Mouse (Mus musculus) gastrocnemius, postnatal 36 days (tissue): ENCODE measurements around the gene Sept4. TPM values are rescaled to one million over a fixed set of nuclear protein-coding genes. Genes with fewer than 3 reads are reported as not detected.

ENCODE experiments used
- DNase-seq, 2 experiments: peaks; one replicate each; pipeline ENCODE4 v3.0.0; 2022
- intact Hi-C: fragments of 180-260 bp; cut with DNase I; formaldehyde crosslinking; loops from one replicate; pipeline ENCODE4 v1.15.1; 2025
- total RNA-seq, 2 experiments: library from RNA; stranded (reverse); gene quantifications; 2 replicates each; pipeline ENCODE4 v1.2.3; 2021

The Sept4 gene
- total RNA-seq, 2 experiments from 2014 or later: 11.3 to 11.9 TPM

DNA sequence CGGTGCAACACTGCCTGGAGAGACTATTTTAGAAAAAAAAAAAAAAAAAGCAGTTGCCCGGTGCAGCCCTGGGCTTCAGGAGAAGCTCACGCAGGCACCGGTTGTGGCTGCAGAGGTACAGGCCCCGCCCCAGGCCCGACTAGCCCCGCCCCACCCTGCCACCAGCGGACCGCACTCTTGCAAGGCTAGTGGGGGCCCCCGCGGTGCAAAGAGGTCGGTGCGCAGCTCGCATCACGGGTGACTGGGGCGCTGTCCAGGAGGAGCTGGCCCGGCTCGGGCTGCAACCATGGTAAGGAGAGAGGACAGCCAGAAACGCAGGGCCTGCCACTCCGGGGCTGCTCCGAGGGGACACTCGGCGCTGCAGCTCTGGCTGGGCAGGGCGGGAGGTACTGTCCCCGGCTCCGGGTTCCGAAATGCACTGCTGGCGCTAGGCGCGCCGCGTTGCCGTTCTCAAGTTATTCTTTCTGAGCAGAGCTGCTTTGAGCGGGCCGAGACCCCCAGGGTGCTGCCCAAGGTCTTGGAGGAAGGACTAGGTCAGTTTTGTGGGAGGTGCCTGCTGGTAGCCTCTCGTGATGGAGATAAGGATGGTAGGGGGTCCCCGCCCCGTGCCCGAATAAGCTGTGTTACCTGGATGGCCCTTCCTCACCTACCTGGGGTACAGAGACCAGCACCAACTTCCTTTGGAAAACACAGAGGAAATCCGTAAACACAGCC, 9.7 kb downstream of the Sept4 start:
- intact Hi-C loops: no loop called here
- DNase-seq: peak; percentile 44 to 60

DNA sequence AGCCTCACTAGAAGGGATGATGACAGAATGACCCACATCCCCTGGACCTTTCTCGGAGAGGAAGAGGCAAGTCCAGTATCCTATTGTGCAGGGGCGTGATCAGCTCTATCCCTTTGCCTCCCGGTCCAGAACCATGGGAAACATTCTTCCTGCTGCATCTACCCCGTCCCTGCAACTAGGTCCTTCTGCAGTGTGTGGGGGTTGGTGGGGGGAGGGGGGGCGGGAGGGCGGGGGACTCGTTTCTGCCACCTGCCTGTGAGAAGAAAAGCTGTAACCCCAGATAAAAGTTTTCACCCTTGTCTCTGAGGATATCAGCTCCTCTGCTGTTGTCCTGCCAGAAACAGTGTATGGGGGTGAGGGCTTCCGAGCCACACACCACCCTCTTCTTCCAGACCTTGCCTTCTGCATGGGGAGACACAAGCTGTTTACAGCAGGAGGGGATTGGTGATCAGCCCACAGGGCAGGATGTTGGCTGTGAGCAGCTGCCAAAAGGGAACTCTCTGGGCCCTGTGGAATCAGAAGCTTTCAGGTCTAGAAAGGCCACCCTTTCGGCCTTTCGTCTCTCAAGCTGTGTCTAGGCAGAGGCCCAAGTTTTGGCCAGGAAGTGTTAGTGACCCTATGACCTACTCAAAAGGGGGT, 10.4 kb downstream of the Sept4 start:
- DNase-seq: no peak
- intact Hi-C loops: no loop called here

DNA sequence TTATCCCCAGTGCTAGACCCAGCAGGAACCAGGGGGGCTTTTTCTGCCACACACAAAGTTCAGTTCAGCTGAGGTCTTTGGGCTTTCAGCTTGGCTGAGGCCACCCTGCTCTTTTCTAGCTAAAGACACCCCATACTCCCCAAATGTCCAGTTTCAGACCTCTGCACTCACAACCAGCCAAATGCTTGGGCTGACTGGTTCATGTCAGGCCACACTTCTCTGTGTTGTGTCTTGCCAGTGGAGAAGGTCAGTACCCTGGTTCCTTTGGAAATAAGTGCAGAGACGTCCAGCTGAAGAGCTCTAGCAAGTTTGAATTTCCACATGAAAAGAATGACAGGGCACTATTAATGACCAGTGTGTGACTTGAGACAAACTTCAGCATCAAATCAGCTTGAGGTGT, 11.0 kb downstream of the Sept4 start:
- DNase-seq: no peak
- intact Hi-C loops: no loop called here

DNA sequence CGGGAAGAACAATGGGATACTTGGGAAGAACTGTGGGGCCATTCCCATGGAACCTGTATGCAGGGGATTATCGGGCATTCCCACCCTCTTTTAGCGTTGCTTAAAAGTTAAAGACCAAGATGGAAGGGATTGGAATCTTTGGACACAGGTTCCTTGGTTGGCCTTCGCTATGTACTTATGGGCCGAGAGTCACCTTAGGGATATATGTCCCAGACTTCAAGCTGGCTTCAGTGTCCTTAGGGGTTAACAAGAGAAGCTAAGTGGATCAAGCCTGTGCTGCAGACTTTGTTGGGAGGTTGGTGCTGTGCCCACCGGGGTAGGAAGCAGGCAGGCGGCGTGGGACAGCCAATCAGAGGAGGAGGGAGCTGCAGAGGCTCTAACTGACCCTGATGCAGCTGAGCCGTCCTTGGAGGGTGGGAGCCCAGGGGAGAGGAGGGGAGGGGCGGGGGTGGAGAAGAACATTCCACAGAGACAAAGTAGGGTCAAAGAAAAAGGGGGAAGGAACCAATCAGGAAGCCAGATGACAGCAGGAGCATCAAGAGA, 11.9 kb downstream of the Sept4 start:
- intact Hi-C loops: no loop called here
- DNase-seq: no peak

DNA sequence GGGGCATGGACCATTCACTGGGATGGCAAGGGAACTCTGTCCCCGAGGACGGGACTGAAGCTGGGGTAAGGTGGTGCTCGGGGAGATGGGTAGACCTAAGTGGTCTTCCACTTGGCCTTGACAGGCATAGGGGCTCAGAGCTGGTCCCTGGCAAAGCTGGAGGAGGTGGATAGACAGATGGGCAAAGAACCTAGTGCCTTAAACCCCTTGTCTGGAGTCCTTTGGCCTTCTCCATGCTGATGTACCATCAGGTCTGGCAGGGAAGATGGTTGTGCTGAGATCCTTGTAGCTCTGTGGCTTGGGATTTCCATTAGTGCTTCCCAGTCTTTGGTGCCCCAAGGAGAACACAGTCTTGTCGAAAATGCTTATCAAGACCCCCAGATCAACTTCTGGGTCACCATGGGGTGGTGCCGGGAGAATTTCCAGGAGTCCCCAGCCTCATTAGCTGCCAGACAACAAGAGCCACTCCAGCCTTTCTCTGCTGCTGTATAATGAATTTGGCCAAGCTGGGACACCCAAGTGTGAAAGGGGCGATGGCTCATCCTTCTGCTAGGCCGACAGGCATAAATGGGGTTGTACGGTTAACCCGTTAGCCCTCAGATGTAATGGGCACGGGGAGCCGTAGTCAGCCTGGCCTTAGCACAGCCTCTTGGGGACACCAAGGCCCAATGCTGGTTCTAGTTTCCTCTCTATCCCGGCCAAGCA, 12.6 kb downstream of the Sept4 start:
- no peak for DNase-seq
- intact Hi-C loops: no loop called here

DNA sequence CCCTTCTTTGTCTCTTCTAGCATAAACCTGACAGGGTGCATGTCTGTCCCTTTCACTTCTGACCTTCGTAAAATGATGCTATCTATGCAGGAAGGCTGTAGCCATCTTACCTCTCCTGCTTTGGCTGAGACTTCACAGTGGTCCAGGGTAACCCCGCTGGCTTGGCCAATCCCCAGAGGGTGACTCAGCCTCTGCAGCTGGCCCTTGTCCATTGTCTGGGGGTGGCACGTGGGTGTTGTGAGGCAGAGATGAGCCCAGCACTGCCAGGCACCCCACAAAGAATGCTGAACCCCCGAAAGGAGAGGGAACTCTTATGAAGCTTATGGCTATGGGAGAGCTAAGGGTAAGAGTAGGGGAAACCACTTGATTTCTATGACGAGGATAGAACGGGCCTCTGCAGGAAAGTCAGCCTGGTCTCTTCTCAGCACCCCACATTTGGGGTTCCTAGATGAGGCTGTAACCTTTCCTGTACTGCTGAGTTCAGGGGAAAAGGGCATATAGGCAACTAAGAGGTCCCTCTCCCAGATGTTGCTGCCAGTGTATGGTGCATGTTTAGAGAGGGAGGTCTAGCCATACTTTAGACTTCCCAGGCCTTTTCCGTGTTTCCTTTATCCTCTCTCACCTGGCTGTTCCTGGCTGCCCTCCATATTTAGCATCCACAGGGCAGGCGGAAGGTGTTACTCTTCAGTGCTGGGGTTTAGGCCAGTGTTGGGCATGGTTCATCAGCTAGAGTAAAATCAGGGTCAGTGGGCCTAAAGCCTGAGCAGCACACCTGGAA, 13.4 kb downstream of the Sept4 start:
- no peak for DNase-seq
- intact Hi-C loops: no loop called here

DNA sequence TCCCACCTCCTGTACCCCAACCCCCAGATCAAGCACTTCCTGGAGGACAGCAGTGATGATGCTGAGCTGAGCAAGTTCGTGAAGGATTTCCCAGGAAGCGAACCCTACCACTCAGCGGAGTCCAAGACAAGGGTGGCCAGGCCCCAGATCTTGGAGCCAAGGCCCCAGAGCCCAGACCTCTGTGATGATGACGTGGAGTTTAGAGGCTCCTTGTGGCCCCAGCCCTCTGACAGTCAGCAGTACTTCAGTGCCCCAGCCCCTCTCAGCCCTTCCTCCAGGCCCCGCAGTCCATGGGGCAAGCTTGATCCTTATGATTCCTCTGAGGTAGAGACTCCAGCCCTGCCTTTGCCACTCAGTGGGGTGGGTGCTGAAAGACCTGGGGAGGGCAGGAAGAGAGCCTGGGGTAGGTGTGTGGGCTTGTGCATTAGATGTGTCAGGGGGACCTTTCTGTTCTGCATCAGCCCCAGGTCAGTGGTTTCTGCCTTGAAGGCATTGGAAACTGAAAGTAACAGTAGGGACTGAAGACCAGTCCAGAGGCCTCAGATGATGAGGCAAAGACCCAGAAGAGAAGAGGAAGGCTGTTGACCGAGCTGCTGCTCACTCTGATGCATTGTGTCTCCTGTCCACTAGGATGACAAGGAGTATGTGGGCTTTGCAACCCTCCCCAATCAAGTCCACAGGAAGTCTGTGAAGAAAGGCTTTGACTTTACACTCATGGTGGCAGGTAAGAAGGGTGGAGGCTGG, 14.8 kb downstream of the Sept4 start:
- DNase-seq: no peak
- intact Hi-C loops: no loop called here

DNA sequence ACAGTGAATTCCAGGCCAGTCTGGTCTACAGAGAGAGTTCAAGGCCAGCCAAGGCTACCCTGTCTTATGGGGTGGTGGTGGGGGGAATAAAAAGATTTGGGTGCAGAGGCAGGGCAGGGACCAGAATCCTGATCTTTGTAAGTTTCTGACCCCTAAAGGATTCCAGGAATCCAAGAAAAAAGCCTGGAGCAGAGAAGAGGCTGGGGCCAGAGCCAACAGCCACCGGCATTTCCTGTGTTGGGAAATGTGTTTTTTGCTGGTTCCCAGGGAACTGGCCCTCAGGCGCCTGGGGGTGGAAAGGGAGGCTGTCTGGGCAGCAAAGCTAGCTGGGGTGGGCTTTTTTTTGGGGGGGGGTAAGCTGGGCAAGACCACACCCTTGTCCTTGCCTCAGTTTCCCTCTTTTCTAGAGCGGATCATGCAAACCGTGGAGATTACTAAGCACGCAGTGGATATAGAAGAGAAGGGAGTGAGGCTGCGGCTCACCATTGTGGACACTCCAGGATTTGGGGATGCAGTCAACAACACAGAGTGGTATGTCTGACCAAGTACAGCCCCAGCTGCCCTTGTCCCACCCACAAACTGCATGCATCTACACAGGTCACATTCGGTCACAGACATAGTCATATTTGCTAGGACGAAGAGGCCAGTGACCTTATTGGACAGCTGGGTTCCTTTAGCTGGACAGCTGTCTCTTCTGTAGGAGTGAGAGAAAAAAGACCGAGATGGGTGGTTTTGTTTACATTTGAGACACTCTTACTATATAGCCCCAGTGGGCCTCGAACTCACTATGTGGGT, 16.2 kb downstream of the Sept4 start:
- intact Hi-C loops: no loop called here
- DNase-seq: peak in 1 of 2 experiments; percentile 50

DNA sequence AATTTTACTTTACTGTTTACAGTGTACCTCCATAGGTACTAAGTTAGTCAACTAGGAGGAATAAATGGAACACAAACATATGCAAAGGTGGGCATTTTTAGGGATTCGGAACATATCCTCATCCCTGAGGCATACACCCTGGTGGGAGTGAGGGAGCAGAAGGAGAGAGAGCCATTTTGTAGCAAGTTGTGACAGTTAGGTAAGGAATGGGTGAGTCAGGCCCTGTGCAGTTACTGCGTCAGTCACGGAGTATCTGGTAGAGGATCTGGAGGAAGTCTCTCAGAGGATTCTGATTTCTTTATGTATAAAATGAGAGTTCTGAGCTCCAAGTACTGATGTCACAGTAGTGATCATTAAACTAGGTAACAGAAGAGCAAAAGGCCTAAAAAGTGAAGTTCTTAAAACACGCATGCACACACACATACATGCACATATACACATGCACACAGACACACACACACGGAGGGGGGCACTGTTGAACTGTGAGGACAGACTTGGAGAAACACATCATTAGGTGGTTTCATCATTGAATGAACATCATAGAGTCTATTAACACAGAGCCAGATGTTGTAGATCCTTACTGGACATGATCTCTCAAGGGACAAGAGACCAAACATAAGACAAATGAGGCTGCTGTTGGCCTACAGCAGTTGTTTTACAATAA, 18.6 kb downstream of the Sept4 start:
- no peak for DNase-seq
- intact Hi-C loops: no loop called here

DNA sequence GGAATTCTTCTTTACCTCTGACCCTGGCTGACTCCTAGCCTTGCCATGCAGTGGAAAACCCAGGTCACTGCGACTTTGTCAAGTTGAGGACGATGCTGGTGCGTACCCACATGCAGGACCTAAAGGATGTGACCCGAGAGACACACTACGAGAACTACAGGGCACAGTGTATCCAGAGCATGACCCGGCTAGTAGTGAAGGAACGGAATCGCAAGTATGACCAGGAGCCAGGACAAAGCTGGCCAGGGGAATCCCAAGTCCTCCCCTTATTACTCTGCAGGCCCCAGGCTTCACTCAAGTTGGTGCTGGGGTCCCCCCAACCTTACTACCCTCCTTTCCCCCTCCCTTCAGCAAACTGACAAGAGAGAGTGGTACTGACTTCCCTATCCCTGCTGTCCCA, 20.9 kb downstream of the Sept4 start:
- intact Hi-C loops: loop anchor here (5.0 kb wide), 1 partner anchor 148 kb away; the partner anchor contains the start of gene Supt4a
- DNase-seq: no peak

DNA sequence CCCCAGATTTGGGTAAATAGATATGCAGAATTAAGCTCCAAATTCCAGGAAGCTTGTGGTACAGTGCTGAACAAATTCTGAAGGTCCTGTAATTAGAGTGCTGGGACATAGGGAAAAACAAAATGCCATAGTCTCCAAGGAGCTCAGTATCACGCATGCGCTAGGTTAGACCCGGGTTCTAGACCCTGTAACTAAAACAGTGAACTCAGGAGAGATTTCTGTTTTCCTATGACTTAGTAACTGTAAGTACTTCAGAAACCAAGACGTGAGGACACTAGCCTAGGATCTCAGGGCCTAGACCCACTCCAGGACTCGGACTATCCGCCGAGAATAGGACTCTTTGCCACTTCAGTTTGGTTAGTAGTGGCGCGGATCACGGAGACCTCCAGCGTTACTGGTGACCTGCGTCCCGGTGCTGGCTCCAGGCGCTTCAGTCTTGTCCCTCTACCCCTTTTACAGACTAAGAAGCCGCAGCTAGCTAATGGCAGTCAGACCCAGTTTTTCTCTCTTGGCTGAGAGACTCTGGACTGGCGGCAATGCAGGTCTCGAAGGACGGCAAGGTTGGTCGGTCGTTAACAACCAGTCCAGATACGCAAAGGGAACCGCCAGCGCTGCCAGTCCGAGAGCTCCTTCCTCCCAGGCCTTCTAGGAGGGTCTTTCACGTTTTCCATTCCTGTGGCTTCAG, 22.3 kb downstream of the Sept4 start:
- intact Hi-C loops: loop anchor here (5.0 kb wide), 1 partner anchor 146 kb away; the partner anchor contains the start of gene Supt4a
- DNase-seq: peak in 1 of 2 experiments; percentile 48

DNA sequence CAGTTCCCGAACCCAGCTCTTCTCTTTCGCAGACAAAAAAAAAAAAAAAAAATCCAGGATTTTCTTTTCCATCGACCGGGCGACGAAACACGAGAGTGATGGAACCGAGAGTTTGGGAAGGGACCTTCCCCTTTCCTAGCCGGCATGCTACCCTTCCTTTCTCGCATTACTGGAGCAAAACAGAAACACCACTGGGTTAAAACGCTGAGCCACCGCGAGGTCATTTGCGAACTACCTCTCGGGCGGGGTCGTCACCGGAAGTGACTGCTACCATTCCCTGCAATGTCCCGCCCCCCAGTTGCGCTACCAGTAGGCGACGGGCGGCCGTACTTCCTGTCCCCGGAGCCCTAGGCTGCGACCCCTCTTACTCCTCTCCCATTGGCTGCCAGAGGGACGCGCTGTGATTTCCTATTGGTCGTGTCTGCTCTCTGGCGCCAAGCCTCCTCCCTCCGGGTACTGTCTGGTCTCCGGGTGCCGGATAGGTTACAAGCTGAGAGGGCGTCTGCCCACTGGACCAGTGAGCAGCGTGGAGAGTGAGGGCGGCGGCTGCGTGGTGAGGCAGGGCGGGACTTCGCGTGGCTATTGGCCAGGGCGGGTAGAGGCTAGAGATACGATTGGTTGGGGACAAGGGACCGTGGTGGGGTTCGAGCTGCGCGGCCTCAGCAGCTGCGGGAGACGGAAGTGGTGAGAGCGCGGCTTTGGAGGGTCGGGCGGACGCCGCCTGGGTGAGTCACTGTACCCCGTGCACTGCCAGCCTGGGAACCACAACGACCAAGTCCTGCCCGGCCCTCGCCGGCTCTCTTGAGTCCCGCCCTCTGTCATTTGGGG, 23.0 kb downstream of the Sept4 start, which contains the start of gene Mtmr4:
Gene Mtmr4, plus strand, starts transcription at position 637 of the 828 bp plus-strand sequence.
- peak; percentile 98 to 100 for DNase-seq
- intact Hi-C loops: loop anchor here (5.0 kb wide), 1 partner anchor 146 kb away; the partner anchor contains the start of gene Supt4a

DNA sequence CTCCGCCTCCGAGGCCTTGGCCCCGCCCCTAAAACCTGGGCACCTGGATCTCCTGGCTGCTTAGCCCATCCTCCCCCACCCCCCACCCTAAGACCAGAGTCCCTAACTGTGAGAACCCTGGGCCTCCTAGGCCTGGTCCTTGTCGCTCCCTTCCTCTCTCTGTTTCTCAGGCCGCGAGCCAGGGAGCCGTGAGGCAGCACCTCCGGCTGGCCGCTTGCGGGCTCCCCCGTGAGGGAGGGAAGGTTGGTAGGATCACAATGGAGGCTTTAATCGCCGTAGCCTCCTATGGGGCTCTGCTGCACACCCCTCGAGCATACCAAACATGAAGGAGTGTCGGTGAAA, 23.6 kb downstream of the Sept4 start:
- DNase-seq: peak in 1 of 2 experiments; percentile 40
- intact Hi-C loops: loop anchor here (5.0 kb wide), 1 partner anchor 145 kb away; the partner anchor contains the start of gene Supt4a

DNA sequence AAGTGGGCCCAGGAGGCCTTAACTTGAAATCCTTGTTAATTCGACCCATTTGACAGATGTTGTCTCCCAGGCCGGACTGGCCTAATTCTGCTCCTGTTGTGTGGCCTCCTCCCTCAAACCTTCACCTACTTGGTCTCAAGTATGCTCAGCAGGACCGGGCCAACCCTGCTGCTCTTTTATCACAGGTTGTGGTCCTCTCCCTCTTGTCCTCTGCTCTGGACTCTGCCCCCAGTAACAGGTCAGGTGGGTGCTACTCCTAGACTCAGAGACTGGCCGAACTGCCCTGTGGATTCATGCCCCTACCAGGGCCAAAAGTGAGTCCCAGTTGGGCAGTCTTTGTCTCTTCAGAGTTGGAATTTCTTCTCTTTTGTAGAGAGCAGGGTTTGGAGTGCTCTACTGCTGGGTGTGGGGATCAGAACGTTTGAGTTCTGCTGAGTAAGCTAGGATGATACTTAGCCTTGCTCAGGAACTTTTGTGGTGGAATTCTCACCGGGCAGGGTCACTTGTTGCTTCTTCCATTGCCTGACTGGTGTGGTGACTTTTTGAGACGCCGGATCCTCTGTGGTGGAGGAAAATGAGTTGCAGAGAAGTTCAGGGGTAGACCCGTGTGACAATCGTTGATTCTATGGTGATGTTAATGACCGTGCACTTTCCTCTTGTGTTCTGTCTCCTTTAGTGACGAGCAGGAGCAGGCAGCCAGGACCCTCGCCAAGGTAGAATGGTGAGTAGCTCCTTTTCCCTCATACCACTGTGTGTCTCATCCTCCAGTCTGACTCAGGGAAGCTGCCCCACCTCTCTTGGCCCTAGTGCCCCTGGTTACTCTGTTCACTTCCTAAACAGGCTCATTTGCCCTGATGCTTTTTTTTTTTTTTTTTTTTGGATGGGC, 24.3 kb downstream of the Sept4 start:
- intact Hi-C loops: loop anchor here (5.0 kb wide), 1 partner anchor 144 kb away; the partner anchor contains the start of gene Supt4a
- DNase-seq: no peak

DNA sequence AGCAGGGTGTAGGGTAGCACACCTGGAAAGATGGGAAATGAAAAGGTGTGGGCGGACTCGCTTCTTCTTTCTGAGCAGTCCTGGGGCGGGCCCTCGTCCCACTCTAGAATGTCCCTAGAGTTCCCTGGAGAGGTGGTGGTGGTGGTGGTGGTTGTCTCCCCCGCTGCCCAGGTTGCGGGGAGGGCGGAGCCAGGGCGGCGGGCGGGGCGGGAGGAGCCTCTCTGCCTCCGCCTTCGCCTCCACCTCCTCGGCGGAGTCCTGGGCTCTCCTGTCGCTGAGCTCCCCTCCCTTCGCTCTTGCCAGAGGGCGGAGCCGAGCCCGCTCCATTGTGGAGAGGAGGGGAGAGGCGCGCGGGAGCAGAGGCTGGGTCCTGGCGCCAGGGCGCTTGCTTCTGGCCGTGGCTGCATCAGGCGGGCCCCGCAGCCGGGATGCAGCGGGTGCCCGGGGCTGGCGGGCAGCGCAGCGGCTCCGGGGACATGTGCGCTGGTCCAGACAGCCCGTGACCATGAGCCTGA, 26.7 kb downstream of the Sept4 start:
- DNase-seq: peak; percentile 63 to 80
- intact Hi-C loops: no loop called here

DNA sequence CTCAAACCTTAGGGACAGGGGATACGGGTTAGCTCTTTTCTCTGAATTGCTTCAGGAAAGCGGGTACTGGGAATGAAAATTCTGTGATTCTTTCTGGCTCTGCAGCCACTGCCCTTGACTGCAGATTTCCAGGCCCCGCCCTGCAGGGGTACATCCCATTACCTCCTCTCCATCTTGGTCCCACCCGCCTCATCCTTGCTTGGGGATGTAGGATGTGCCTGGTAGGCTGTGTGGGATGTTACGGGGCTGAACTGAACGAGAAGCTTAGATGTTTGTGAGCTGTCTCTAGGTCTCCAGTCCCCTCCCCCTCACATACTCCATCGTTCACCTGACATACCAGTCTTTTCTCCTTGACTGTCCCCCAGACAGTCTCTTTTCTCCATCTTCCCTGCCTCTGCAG, 27.3 kb downstream of the Sept4 start:
- intact Hi-C loops: no loop called here
- DNase-seq: no peak
